Mouse (Mus musculus): ENCODE measurements around the gene Hdac5.

DNA sequence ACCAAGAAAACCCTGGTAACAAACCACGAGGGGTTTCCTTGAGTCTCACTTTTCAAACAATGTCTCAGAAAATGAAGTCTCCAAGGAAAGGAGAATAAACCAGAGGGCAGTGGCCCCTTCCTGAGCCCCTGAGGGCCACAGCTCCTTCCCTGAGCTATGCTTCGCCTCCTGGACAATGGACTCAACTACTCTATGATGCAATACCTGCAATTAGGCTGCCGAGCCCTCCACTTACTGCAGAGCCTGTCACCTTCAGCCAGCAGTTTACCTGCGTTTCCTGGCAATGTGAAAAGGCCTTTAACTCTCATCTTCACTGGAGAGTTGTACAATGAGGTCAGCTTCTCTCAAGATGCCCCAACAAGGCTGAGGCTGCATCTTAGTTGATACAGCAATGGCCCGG lies 61.3 kb downstream of the Hdac5 start:
- TF ChIP-seq ZKSCAN1 (IDR thresholded peaks at IDR 0.05; ENCODE audit: low read depth, low read length), result no peak
- TF ChIP-seq CTCF (IDR thresholded peaks at IDR 0.05 in 2 of 3, conservative IDR thresholded peaks at IDR 0.05 in 1 of 3; ENCODE audit: control insufficient read depth in 1 of 3, insufficient read depth in 1 of 3, low read depth in 2 of 3, low read length in 3 of 3, poor library complexity in 1 of 3, severe bottlenecking in 1 of 3), result no peak
- TF ChIP-seq ELF1 (IDR thresholded peaks at IDR 0.05; ENCODE audit: low read depth, low read length), result no peak
- TF ChIP-seq NELFE (IDR thresholded peaks at IDR 0.05; ENCODE audit: low read depth, low read length), result no peak
- no peak for TF ChIP-seq RAD21 (IDR thresholded peaks at IDR 0.05; ENCODE audit: low read depth, low read length)
- no peak for TF ChIP-seq ZNF384 (IDR thresholded peaks at IDR 0.05; ENCODE audit: low read depth, low read length)
- no peak for TF ChIP-seq JUND (IDR thresholded peaks at IDR 0.05; ENCODE audit: low read depth, low read length)
- no peak for TF ChIP-seq SMC3 (IDR thresholded peaks at IDR 0.05; ENCODE audit: low read depth, low read length)
- no peak for TF ChIP-seq USF2 (IDR thresholded peaks at IDR 0.05; ENCODE audit: borderline replicate concordance in 1 of 2, insufficient read depth in 1 of 2, low read depth in 1 of 2, low read length in 2 of 2)
- no peak for TF ChIP-seq POLR2A (IDR thresholded peaks at IDR 0.05; ENCODE audit: control insufficient read depth in 1 of 2, insufficient read depth in 1 of 2, low read depth in 1 of 2, low read length in 2 of 2, poor library complexity in 1 of 2)
- TF ChIP-seq USF1 (IDR thresholded peaks at IDR 0.05; ENCODE audit: low read depth, low read length), result no peak
- no peak for TF ChIP-seq TCF12 (IDR thresholded peaks at IDR 0.05; ENCODE audit: low read depth, low read length)
- TF ChIP-seq EP300 (IDR thresholded peaks at IDR 0.05; ENCODE audit: low read depth in 1 of 2, low read length in 2 of 2), result no peak
